Mouse (Mus musculus) adrenal gland (tissue): ENCODE data around the gene Hspa1a.
"Not testable (repeated sequence)": the region's sequence is repeated elsewhere in the genome, so short reads cannot be mapped to it uniquely, and the experiment has no call there.

ENCODE experiments used
- intact Hi-C: fragments of 180-260 bp; cut with DNase I; formaldehyde crosslinking; loops from one replicate; pipeline ENCODE4 v1.15.1; 2025

Gene Hspa1a

DNA sequence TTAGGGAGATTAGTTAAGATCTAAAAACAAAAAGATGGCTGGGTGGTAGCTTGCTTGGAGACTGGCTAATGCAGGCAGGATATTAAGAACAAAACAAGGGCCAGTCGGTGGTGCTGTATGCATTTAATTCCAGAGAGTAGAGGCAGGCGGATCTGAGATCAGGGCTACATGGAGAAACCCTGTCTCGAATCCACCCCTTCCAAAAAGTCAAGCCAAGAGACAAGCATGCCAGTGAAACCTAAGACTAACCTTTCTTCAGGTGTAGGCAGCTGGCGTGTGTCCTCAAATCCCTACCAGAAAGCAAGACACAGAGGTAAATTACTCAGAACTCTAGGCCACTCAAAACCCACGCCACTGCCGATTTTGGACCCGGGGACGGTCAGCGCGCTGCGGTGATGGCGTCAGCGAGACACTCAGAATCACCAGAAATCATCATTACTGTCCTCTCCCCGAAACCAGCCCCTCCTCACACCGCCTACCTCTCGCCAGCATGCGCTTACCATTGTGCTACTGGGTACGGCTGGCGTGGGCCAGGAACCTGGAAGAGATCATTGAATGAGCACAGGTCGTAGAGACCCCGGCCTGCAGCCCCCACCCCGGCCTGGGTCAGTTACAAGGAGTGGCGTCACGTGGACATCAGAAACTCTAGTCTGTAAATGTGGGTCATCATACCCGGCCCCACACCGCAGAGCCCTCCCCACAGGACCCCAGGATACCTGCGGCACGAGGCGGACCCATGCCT lies 20.1 kb downstream of the Hspa1a start:
- intact Hi-C loops: loop anchor here (2.0 kb wide), 1 partner anchor 29 kb away; the partner anchor contains the start of gene Lsm2

DNA sequence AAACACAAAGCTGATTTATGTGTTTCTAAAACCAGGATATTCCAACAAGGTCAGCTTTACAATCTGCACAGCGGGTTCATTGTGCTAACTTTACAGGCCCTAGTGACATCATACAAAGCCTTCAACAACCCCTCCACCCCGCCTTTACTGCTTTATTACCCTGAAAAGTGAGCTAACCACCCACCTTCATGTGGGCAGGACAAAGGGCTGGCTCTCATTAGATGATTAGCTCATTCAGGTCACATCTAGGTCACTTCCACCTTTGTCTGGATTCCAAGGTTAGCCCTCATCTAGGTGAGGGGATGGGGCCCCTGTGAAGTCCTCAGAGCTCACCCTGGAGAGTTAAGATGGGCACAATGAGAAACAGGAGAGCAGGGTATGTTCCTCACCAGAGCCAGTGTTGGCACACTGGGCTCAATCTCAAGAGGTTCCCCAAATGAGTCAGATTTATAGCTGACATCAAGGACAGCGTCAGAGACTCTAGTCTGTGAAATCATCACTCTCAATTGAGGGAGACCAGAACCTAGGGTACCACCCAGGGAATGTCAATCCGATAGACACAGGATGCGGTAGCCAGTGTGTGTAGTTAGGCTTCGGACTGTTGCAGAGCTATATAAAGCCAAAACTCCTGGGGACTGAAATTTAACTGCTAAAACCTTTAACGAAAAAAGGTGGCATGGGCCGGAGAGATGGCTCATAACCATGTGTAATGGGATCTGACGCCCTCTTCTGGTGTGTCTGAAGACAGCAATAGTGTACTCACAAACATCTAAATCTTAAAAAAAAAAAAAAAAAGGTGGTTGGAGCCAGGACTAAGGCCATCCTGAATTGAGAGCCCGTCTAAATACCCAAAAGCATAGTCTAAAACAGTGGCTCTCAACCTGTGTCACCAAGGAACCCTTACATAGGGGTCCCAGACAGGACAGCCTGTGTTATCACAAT lies 21.2 kb downstream of the Hspa1a start:
- intact Hi-C loops: no loop called here

DNA sequence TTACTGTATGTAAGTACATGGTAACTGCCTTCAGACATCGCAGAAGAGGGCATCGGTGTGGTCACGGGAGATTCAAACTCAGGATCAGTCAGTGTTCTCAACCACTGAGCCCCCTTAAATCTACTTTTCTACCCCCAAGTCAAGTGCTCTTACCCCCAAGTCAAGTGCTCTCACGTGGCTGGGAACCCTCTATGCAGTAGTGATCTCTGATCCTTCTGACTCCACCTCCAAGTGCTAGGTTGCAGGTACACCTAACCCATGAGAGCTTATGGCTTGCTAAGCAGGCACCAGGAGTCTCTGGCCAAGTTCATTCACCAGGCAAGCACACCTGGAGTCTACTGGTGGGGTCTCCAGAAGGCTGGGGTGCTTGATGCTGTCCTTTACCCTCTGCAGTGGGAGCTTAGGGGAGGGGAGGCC lies 22.4 kb downstream of the Hspa1a start:
- intact Hi-C loops: no loop called here

DNA sequence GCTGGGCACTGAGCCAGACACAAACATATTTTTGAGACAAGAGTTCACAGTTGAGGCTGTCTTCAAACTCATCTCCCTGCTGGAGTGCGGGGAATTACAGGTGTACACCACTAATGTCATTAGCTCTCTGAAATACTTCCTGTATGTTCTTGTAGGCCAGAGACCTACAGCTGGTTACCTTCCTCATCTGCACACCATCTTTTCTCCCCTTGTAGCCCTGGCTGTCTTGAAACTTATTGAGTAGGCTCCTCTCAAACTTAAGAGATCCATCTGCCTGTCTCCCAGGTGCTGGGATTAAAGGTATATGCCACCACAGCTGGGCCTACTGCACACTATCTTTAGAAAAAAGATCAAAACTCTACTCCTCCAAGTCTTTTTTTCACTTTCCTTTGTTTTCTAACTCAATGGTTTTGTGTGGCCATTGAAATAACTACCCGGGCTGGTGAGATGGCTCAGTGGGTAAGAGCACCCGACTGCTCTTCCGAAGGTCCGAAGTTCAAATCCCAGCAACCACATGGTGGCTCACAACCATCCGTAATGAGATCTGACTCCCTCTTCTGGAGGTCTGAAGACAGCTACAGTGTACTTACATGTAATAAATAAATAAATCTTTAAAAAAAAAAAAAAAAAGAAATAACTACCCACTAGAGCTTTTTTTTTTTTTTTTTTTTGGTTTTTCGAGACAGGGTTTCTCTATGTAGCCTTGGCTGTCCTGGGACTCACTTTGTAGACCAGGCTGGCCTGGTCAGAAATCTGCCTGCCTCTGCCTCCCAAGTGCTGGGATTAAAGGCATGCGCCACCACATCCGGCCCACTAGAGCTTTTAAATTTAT lies 23.0 kb downstream of the Hspa1a start:
- intact Hi-C loops: not testable (repeated sequence)

DNA sequence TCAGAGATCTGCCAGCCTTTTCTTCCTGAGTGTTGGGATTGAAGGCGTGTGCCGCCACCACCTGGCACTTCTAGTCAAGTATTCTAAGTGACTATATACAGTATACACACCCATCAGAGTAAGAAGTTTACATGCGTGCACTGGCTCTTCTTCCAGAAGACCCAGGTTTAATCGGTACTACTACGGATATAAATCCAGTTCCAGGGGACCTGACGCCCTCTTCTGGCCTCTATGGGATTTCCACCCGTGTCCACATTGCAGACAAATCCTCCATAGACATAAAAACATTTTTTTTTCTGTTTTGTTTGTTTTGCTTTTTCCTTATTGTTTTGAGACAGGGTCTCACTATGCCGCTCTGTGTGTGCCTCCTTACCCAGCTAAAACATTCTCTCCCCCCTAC lies 24.4 kb downstream of the Hspa1a start:
- intact Hi-C loops: no loop called here

DNA sequence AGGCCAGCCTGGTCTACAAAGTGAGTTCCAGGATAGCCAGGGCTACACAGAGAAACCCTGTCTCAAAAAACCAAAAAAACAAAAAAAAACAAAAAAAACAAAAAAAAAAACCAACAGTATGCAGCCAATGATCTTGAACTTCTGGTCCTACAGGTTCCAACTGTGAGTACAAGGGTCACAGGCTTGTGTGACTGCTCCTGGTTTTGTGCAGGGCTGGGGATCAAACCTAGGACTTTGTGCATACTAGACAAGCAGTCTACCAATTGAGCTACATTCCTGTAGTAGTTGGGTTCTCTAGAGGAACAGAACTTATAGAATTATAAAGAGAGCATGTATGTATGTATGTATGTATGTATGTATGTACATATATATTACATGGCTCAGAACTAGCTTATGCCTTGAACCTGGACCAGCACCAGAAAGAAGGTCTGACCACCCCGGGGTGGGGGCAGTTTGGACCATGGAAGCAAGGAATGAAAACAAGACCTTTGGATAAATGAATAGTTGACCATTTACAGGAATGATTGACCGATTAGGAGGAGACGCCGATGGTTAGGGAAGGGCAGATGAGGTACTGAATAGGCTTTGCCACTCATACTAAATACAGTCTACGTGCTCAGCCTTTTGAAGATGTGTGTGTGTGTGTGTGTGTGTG lies 25.3 kb downstream of the Hspa1a start:
- intact Hi-C loops: no loop called here

DNA sequence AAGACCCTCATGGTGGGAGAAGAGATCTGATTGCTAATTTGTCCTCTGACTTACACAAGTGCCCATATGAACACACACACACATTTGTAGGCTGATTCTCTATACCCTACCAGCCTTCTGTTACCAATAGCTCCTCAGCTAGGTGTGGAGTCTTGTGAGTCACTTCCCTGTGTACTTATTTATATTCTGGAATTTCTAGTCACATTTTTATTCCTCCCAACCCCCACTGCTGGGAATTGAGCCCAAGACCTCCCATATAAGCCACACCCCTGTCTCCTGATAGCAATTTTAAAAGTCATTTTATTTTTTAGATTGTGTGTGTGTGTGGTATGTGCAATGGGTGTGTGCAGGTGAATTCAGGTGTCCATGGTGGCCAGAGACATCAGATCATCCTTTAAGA lies 27.6 kb downstream of the Hspa1a start:
- intact Hi-C loops: no loop called here

DNA sequence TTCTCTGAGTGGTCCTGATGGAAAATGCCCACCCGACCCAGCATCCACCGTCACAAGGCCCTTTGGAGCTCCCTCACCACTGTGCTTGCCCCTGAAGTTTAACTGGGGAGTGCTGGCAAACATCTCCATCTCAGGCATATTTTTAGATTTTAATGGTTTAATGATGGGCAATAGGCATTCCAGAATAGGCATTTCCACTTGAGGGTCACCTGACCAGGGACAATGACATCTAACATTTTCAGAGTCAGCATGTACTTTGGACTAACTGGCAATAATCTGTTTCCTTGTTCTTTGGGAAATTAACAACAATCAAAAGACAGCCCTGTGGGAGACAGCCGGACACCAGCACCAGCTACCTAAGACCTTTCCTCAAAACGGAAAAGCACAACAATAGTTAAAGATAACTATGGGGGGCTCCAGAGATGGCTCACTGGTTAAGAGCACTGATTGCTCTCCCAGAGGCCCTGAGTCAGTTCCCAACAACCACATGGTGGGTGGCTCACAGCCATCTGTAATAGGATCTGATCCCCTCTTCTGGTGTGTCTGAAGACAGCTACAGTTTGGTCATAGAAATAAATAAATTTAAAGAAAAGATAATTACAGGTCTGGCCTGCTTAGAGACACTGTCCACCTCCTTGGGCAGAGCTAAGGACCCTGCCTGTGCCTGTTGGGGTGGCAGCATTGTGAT lies 28.7 kb downstream of the Hspa1a start:
- intact Hi-C loops: no loop called here

DNA sequence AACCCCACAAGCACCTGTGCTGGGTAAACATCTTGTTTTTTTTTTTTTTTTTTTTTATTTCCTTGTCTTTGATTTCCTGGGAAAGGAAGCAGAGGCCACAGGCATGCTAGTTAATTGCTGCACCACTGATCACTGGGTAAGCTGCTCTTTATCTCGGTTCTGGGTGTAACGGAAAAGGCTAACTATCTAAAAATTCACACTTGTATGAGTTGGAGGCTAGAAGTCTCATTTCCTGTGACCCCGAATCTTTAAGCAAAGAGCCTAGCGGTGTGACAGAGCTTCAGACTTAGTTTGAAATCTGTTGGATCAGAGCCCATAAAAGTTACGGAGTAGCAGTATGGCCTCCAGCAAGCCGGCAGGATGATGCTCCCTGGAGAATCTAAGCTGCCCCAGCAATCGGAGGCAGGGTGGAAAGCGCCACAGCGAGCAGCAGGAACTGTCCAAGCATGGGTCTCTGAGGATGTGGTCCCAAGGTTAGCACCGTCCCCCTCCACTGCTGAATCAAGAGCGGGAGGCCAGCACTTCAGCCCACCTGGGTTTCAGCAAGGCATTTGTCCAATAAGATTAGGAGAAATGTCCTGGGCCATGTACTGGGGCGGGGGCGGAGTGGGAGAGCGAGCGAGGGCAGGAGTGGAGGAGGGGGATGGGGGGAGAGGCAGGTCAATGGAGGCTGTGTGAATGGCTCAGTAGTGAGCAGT lies 30.5 kb downstream of the Hspa1a start:
- intact Hi-C loops: no loop called here

DNA sequence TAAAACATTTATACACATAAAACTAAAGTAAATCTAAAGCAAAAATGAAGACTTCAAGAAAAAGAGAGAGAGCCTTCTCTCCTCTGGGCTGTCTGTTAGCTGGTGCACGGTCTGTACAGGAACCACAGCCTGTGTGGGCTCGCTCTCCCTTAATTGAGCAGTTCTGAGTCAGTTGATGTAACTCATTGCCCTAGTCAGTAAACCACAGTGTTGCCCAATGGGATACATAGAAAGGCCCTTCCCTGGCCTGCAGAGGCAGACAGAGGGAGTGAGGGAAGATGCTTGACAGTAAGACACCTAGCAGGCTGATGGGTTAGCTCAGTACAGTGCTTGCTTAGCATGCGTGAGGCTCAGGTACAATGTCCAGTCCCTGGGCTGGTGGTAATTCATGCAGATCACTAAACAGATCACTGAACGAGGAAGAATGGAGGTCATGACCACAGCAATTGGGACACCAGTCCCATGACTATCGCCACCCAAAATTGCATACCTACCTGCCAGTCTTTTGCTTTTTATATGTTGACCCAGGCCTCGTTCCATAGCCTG lies 33.9 kb downstream of the Hspa1a start:
- intact Hi-C loops: no loop called here

DNA sequence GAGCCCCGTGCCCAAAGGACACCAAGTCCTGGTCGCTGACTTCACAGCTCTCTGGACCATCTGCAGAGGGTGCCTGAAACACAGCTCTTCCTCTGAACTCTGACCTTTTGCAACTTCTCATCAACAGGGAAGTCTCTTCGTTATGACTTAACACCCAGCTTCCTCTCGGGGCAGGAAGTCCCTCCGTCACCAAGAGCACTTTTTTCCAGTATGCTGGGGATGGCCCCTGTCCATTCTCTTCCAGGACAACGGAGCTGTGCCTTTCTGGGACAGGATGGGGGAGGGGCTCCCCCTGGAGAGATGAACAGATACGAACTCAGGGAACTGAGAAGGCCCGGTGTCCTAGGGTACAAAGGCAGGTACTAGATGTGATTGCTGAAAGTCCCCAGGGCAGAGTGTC lies 37.1 kb downstream of the Hspa1a start:
- intact Hi-C loops: no loop called here

DNA sequence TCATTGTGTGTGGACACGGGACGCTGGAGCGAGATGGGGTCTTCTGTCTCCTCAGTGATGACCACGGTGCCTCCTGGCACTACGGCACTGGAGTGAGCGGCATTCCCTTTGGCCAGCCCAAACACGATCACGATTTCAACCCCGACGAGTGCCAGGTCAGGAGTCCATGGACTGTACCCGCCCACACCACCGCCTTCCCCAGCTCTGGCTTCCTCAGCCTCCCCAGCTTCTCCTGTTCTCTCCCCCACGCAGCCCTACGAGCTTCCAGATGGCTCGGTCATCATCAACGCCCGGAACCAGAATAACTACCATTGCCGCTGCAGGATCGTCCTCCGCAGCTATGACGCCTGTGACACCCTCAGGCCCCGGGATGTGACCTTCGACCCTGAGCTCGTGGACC lies 37.9 kb downstream of the Hspa1a start:
- intact Hi-C loops: no loop called here

DNA sequence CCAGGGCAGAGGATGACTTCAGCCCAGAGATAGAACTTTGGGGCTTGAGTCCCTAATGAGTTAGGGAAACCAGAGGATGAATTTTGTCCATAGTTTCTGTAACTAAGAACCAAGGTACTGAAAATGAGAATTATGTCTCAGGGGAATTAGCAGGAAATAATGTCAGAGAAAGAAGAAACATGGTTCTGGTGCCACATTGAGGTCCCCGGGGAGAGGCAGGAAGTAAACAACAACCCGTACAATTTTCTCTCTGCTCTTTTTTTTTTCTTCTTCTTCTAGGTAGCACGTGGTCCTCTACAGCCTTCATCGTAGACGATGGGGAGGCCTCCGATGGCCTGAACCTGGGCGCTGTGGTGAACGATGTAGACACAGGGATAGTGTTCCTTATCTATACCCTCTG lies 39.7 kb downstream of the Hspa1a start:
- intact Hi-C loops: no loop called here

DNA sequence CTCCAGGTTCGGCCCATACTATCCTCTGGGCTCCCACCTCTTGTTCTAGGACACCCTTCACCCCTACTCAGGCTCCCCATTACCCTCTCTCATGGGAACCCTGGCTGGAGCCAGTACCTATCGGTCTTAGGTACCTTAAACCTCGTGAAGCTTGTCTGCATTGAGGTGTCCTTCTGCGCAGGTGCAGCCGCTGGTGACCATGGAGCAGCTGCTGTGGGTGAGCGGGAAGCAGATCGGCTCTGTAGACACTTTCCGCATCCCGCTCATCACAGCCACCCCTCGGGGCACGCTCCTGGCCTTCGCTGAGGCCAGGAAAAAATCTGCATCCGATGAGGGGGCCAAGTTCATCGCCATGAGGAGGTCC lies 40.2 kb downstream of the Hspa1a start:
- intact Hi-C loops: no loop called here

DNA sequence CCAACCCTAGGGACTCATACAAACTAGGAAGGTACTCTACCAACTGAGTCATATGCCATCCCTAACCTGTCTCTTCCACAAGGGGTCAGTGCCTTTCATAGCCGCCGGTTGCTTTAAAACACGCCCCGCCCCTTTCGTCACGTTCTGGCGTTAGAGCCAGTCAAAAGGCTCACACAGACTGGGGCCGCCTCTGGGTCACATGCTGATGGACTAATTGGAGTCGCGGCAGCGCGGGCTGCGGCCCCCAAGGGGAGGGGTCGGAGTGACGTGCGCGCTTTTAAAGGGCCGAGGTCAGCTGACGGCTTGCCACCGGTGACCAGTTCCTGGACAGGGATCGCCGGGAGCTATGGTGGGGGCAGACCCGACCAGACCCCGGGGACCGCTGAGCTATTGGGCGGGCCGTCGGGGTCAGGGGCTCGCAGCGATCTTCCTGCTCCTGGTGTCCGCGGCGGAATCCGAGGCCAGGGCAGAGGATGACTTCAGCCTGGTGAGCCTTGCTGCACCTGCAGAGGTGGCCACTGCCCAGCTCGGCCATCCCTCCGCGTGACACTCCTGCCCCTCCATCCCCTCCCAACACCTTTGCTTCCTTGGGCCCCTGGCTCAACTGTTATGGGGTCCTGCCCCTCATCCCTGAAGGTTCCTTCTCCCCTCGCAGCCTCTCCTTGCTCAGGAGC lies 40.8 kb downstream of the Hspa1a start, which contains the start of gene Neu1:
TSS of gene Neu1 (plus strand) at position 193 of the 674 bp plus-strand sequence.
- intact Hi-C loops: no loop called here

DNA sequence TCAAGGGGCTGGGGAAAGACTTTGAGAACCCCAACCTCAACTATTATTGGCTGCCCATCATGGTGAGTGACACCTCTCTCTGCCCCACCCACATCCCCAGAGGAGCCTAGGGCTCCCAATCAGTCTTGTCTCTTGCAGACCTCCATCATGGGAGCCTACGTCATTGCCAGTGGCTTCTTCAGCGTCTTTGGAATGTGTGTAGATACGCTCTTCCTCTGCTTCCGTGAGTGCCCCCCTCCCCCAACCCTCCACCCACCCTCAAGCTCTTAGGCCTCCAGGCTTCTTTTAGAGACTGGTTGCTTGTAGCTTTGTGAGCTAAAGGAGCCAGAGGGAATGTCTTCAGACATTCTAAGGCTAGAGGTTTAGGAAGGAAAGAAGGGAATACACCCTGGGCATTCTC lies 43.1 kb downstream of the Hspa1a start:
- intact Hi-C loops: no loop called here

DNA sequence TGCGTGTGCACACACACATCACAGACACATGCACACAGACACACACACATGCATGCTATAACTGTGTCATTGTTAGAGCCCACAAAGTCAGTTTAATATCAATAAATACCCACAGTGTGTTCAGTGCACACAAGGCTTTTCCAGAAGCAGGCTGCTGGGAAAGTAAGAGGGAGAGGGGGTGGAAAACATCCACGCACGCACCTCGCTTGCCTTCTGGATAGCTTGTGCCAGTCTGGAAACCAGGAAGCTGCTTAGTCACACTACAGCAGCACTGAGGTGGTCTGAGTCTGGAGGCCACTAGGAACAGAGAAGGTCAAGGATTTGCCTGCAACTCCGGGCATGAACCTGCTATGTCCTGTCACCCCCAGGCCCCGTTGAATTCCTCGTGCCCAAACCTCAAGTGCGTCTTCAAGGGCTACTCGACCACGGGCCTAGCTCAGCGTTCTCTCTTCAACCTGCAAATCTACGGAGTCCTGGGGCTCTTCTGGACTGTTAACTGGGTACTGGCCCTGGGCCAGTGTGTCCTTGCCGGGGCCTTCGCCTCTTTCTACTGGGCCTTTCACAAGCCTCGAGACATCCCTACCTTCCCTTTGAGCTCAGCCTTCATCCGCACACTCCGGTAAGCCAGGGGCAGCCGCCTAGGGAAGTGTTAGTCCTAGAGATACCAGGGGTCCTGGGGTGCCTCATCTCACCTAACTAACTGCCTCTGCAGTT lies 44.5 kb downstream of the Hspa1a start:
- intact Hi-C loops: no loop called here

DNA sequence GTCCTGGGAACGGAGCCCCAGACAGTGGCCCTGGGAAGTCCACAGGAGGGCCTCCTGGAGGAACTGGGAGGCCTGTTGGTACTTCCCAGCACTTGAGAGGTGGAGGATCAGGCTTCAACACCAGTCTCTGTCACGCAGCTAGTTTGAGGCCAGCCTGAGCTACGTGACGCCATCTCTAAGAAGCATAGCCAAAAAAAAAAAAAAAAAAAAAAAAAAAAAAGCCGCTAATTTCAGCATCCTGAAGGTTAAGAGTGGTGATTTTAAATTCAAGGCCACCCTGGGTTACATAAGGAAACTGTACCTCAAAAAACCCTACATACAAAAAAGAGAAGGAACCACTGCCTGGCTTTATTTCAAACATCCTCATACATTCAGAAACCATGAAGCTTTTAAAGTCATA lies 47.7 kb downstream of the Hspa1a start:
- intact Hi-C loops: no loop called here
